Comparison of ENCODE assay signal across 14 mouse cellular contexts in genomic region chr2:80388341-80388740, GRCm38 (mm10). TPM values are rescaled to one million over a fixed set of nuclear protein-coding genes. Genes with fewer than 3 reads are reported as not detected.
DNase-seq lines count a peak whose midpoint lies in the region.
"Had no signal": no experiment of that assay in that cellular context is flagged by ENCODE, and none has a peak within 500 bp of the region (broad histone marks: within the 10 kb centered on the region; RNA-seq: fewer than 3 reads in every experiment).

No protein-coding gene starts in this region.

- peak; percentile 4 for DNase-seq in heart, adult 9 months (ENCODE audit: low spot score in 2 of 2)
- DNase-seq in heart, postnatal 25 days (ENCODE audit: low spot score): no peak
- peak; percentile 31 to 55 for DNase-seq in right cerebral cortex, postnatal 10 days (ENCODE audit: low spot score in 2 of 2)
- DNase-seq in right cerebral cortex, postnatal 14 days: no peak
- peak; percentile 48 to 57 for DNase-seq in left cerebral cortex, postnatal 14 days (ENCODE audit: low spot score in 2 of 2)
- no peak for DNase-seq in kidney, postnatal 10 days
- DNase-seq in kidney, adult 18-20 months: no peak
- DNase-seq: adrenal gland, adult 8-10 months; cerebellum, adult 9-11 months; gastrocnemius, postnatal 25 days; kidney, adult 11 months; kidney, postnatal 25 days; liver, embryonic 13.5 days; thymus, postnatal 36 days had no signal

- intact Hi-C loops in heart, postnatal 25 days (cut with DNase I): no loop called here
- intact Hi-C loops in left cerebral cortex, postnatal 14 days (cut with DNase I): loop anchor here (2.0 kb wide), 1 partner anchor 60 kb away; no protein-coding TSS in a partner anchor

RNA-seq across cellular contexts. Expression of gene Frzb, which starts 59.1 kb away (rescaled TPM):
- 1 to 10 TPM; 5.9 to 6.1 TPM for total RNA-seq in heart, postnatal 25 days (2021)
- 10 to 100 TPM; 18.3 to 26.8 TPM for total RNA-seq in left cerebral cortex, postnatal 14 days (2021)

Comparison
In these comparisons a context has a peak if more than half of its experiments do, and no peak if none do; other contexts are left out.
1. DNase-seq: peak in heart, adult 9 months (2 of 2), right cerebral cortex, postnatal 10 days (2 of 2) and left cerebral cortex, postnatal 14 days (2 of 2); none in heart, postnatal 25 days (single experiment), right cerebral cortex, postnatal 14 days (single experiment), kidney, postnatal 10 days (single experiment) and kidney, adult 18-20 months (single experiment).